Mouse (Mus musculus) hindbrain, postnatal 0 days (tissue): ENCODE measurements at regions not wholly inside any gene's neighbourhood (a gene's known extent, or its start where the extent isn't known, plus 50 kb on each side); places are given as distances from the start of the nearest gene placed in this dataset.

ENCODE experiments used
- ATAC-seq: fragments of 200-750 bp; cut with Nextera tagmentation; 2 replicates; pipeline ENCODE4 v1.8.0; 2017; ENCODE audit warnings: mild to moderate bottlenecking, moderate TSS enrichment, moderate library complexity
- DNase-seq: peaks from one replicate; pipeline ENCODE4 v3.0.0-alpha.2; 2015; ENCODE audit warnings: low spot score
- H3K27ac ChIP-seq: fragments of 300-500 bp; sonication (generic); 2 replicates; pipeline ENCODE4 v1.5.1; 2014; ENCODE audit warnings: mild to moderate bottlenecking
- H3K27me3 ChIP-seq: fragments of 300-500 bp; sonication (generic); 2 replicates; pipeline ENCODE4 v1.6.1; 2014; ENCODE audit warnings: low read length, mixed read lengths; ENCODE audit not compliant: insufficient read depth
- H3K36me3 ChIP-seq: fragments of 300-500 bp; sonication (generic); 2 replicates; pipeline ENCODE4 v1.6.1; 2014; ENCODE audit warnings: low read length, mixed read lengths; ENCODE audit not compliant: insufficient read depth
- H3K4me1 ChIP-seq: fragments of 300-500 bp; sonication (generic); 2 replicates; pipeline ENCODE4 v1.6.1; 2014; ENCODE audit warnings: antibody characterized with exemption, low read length, mixed read lengths; ENCODE audit not compliant: insufficient read depth
- H3K4me2 ChIP-seq: fragments of 300-500 bp; sonication (generic); 2 replicates; pipeline ENCODE4 v1.6.1; 2014; ENCODE audit warnings: low read depth, mild to moderate bottlenecking, low read length, moderate library complexity, mixed read lengths
- H3K4me3 ChIP-seq: fragments of 300-500 bp; sonication (generic); 2 replicates; pipeline ENCODE4 v1.5.1; 2014; ENCODE audit warnings: low read length
- H3K9ac ChIP-seq: fragments of 300-500 bp; sonication (generic); replicated peaks from 2 replicates; pipeline ENCODE4 v1.6.1; 2014; ENCODE audit warnings: mild to moderate bottlenecking, low read length, moderate library complexity, mixed read lengths
- H3K9me3 ChIP-seq: fragments of 300-500 bp; sonication (generic); 2 replicates; pipeline ENCODE4 v1.6.1; 2016; ENCODE audit warnings: low read length, mixed read lengths
- CTCF ChIP-seq: IDR thresholded peaks from 2 replicates; pipeline ENCODE4 v1.5.1; 2016; ENCODE audit warnings: antibody characterized with exemption, control low read depth, low read depth
- WGBS: fragments of 180-500 bp; shearing (Covaris S2); extraction: QIAGEN DNeasy Blood & Tissue Kit; methylation state at CpG from one replicate; pipeline ENCODE4 v1.1.7; 2014; 5-methylcytosine and 5-hydroxymethylcytosine counted together

DNA sequence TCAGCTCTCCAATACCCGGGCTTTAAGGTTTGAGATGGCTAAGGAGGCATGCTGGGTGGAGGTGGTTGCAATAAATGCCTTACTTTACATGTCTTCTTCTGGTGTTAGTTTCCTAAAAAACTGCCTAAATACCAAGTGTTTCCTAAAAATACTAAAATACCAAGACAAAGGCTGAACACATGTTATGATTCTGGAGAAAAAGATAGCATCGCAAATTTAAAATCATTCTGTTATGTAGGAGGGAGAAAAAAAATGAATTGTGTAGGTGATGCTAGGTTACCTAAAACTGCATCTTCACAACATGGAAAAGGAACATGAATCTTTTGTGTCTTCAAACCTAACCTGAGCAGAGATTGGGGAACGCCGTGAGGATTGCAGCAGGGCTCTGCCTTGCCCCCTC, 857.7 kb upstream of the Stxbp6 start:
- H3K36me3 ChIP-seq = no peaks in the 10 kb centered on the region
- H3K4me1 ChIP-seq = no peaks in the 10 kb centered on the region
- H3K4me2 ChIP-seq = no peak overlapping the region
- no peak for ATAC-seq
- WGBS = 83% methylated on average over 4 of the region's 4 CpGs
- H3K4me3 ChIP-seq = no peak overlapping the region
- no peaks in the 10 kb centered on the region for H3K9me3 ChIP-seq
- H3K27me3 ChIP-seq = no peaks in the 10 kb centered on the region
- DNase-seq = no peak
- no peak overlapping the region for H3K9ac ChIP-seq
- H3K27ac ChIP-seq = no peak overlapping the region
- no peak for TF ChIP-seq CTCF

DNA sequence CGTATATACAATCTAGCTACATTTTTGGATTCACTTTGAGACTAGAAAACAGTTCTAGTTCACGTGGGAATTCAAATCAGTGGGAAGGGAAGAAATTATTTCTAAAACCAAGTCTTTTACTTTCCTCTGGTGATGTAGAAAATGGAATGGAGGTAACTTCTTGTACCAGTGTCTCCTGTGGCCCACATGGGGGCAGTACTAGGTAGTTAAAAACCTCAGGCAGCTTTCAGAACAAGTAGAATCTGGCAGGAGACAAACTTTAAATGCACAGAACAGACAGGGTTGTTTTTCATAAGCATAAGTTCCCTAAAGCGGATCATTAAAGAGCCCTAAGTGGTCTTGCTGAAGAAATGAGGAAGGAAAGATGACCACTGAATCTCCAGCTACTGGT, 855.2 kb upstream of the Stxbp6 start:
- no peak overlapping the region for H3K4me2 ChIP-seq
- DNase-seq (peak; percentile 85), ATAC-seq (peak; percentile 75; the same call in 1 of the 2 replicates)
- no peak overlapping the region for H3K27ac ChIP-seq
- no peak overlapping the region for H3K4me3 ChIP-seq
- H3K27me3 ChIP-seq = no peaks in the 10 kb centered on the region
- TF ChIP-seq CTCF = peak; percentile 77
- no peak overlapping the region for H3K9ac ChIP-seq
- WGBS = 32% methylated on average over 3 of the region's 3 CpGs
- H3K36me3 ChIP-seq = no peaks in the 10 kb centered on the region
- no peaks in the 10 kb centered on the region for H3K4me1 ChIP-seq
- H3K9me3 ChIP-seq = no peaks in the 10 kb centered on the region

DNA sequence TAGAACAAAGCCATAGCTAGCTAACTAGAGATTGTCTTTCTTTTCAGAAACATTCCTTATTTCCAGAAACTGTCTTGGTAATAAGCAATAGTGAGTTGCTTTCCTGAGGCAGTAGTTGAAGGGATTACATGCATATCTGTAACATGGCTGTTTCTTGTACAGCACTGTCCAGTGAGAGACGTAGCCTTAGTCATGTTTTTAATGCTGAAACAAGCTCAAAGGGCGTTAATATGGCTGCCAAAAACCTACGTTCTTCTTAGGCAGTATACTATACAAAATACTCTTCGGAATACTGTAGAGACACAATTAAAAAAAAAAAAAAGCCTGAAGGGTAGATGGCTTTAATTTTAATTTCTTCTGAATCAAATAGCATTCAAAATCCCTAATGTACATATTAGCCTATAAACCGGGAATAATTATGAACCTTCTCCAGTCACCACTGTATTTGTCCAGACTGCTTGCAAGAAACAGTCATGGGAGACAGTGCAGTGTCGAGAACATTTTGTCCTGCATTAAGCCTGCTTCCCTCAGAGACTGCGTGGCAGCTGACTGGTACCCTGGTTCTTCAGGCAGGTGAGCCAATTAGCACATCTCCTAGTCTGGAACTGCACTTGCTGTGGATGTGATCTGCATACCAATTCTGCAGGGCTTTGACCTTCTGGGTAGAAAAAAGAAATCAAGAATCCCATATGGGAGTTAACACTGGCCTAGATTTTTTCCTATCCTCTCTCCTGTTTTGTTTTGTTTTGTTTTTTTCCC, 854.7 kb upstream of the Stxbp6 start:
- Histone ChIP-seq H3K27me3 (no peaks in the 10 kb centered on the region), H3K4me2 (no peak overlapping the region), H3K36me3 (no peaks in the 10 kb centered on the region), H3K27ac (peak overlapping the region; percentile 60), H3K4me1 (no peaks in the 10 kb centered on the region), H3K9me3 (no peaks in the 10 kb centered on the region), H3K9ac (no peak overlapping the region), H3K4me3 (no peak overlapping the region)
- ATAC-seq (peak; percentile 83), DNase-seq (peak; percentile 74)
- no peak for TF ChIP-seq CTCF
- WGBS = 59% methylated on average over 7 of the region's 7 CpGs
